Mouse (Mus musculus) C2C12 (cell line): Measurements from ENCODE around the gene Aggf1.

Experiments used
- CTCF ChIP-seq: IDR thresholded peaks from one replicate; pipeline ENCODE4 v1.5.1; 2011; ENCODE audit not compliant: control insufficient read depth, insufficient read depth, insufficient read length
- MAX ChIP-seq: IDR thresholded peaks from one replicate; pipeline ENCODE4 v1.6.1; 2011; ENCODE audit warnings: mild to moderate bottlenecking, control low read depth
- USF1 ChIP-seq: IDR thresholded peaks from one replicate; pipeline ENCODE4 v1.6.1; 2011; ENCODE audit warnings: low read depth, mild to moderate bottlenecking, control low read depth, moderate library complexity

- TF ChIP-seq MAX (no peak), CTCF (no peak), USF1 (no peak)
Observed at GRCm38 (mm10) chr13:95307100-95307655, 68.0 kb downstream of the Aggf1 start.
